Mouse (Mus musculus) limb, embryonic 15.5 days (tissue): ENCODE measurements around the gene Mmp25. TPM values are rescaled to one million over a fixed set of nuclear protein-coding genes. Genes with fewer than 3 reads are reported as not detected.

Experiments
- ATAC-seq: fragments of 200-750 bp; cut with Nextera tagmentation; 2 replicates; pipeline ENCODE4 v1.8.0; 2017; ENCODE audit warnings: low read depth, moderate TSS enrichment; ENCODE audit not compliant: insufficient number of reproducible peaks, low FRiP score, low TSS enrichment
- H3K27ac ChIP-seq: fragments of 300-500 bp; sonication (generic); 2 replicates; pipeline ENCODE4 v1.5.1; 2015; ENCODE audit warnings: moderate library complexity, mild to moderate bottlenecking, inconsistent platforms
- H3K27me3 ChIP-seq: fragments of 300-500 bp; sonication (generic); 2 replicates; pipeline ENCODE4 v1.6.1; 2015; ENCODE audit warnings: inconsistent platforms
- H3K36me3 ChIP-seq: fragments of 300-500 bp; sonication (generic); 2 replicates; pipeline ENCODE4 v1.6.1; 2015; ENCODE audit warnings: inconsistent platforms
- H3K4me1 ChIP-seq: fragments of 300-500 bp; sonication (generic); 2 replicates; pipeline ENCODE4 v1.6.1; 2015; ENCODE audit warnings: inconsistent platforms
- H3K4me2 ChIP-seq: fragments of 300-500 bp; sonication (generic); 2 replicates; pipeline ENCODE4 v1.6.1; 2015; ENCODE audit warnings: mild to moderate bottlenecking, inconsistent platforms
- H3K4me3 ChIP-seq: fragments of 300-500 bp; sonication (generic); 2 replicates; pipeline ENCODE4 v1.5.1; 2015; ENCODE audit warnings: mild to moderate bottlenecking, inconsistent platforms
- H3K9ac ChIP-seq: fragments of 300-500 bp; sonication (generic); 2 replicates; pipeline ENCODE4 v1.6.1; 2015; ENCODE audit warnings: inconsistent platforms
- H3K9me3 ChIP-seq: fragments of 300-500 bp; sonication (generic); 2 replicates; pipeline ENCODE4 v1.6.1; 2016; ENCODE audit warnings: inconsistent platforms
- WGBS: fragments of 180-500 bp; shearing (Covaris S2); methylation state at CpG from one replicate; pipeline ENCODE4 v1.1.7; 2015; 5-methylcytosine and 5-hydroxymethylcytosine counted together
- polyA plus RNA-seq: library from polyadenylated mRNA; unstranded; fragments of >200 nt; fragmentation: Nextera tagmentation; extraction: Ambion mirVana; gene quantifications from 2 replicates; pipeline ENCODE4 v1.2.1, GENCODE M21; 2015

Mmp25 gene
- polyA plus RNA-seq, 1 experiment from 2014 or later = 0.79 TPM

GRCm38 (mm10) chr17:23617087-23617486 lies 28.0 kb downstream of the Mmp25 start:
- 53% methylated on average over 9 of the region's 9 CpGs for WGBS
- no peak overlapping the region for H3K27ac ChIP-seq
- H3K4me3 ChIP-seq = no peak overlapping the region
- H3K9me3 ChIP-seq = no peaks in the 10 kb centered on the region
- H3K27me3 ChIP-seq = peaks cover 13% of the 10 kb centered on the region; the same call in 1 of the 2 replicates
- H3K36me3 ChIP-seq = no peaks in the 10 kb centered on the region
- no peak overlapping the region for H3K4me2 ChIP-seq
- no peak overlapping the region for H3K9ac ChIP-seq
- no peaks in the 10 kb centered on the region for H3K4me1 ChIP-seq
- ATAC-seq = no peak

DNA sequence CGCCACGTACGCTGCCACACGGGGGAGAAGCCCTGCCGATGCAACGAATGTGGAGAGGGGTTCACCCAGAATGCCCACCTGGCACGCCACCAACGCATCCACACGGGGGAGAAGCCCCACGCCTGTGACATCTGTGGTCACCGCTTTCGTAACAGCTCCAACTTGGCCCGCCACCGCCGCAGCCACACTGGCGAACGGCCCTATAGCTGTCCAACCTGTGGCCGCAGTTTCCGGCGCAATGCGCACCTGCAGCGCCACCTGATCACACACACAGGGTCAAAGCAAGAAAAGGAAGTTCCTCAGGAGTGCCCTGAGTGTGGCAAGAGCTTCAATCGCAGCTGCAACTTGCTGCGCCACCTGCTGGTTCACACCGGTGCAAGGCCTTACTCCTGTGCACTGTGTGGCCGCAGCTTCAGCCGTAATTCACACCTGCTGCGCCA lies 34.7 kb downstream of the Mmp25 start:
- H3K9me3 ChIP-seq = no peaks in the 10 kb centered on the region
- no peak overlapping the region for H3K4me2 ChIP-seq
- 82% methylated on average over 28 of the region's 28 CpGs for WGBS
- no peak overlapping the region for H3K9ac ChIP-seq
- ATAC-seq = no peak
- no peaks in the 10 kb centered on the region for H3K36me3 ChIP-seq
- H3K4me3 ChIP-seq = no peak overlapping the region
- no peaks in the 10 kb centered on the region for H3K4me1 ChIP-seq
- no peak overlapping the region for H3K27ac ChIP-seq
- H3K27me3 ChIP-seq = no peaks in the 10 kb centered on the region

GRCm38 (mm10) chr17:23609612-23610011 lies 35.5 kb downstream of the Mmp25 start:
- H3K4me3 ChIP-seq = no peak overlapping the region
- H3K36me3 ChIP-seq = no peaks in the 10 kb centered on the region
- H3K4me1 ChIP-seq = no peaks in the 10 kb centered on the region
- no peak overlapping the region for H3K4me2 ChIP-seq
- no peaks in the 10 kb centered on the region for H3K9me3 ChIP-seq
- H3K27ac ChIP-seq = no peak overlapping the region
- no peak overlapping the region for H3K9ac ChIP-seq
- no peaks in the 10 kb centered on the region for H3K27me3 ChIP-seq
- no peak for ATAC-seq
- WGBS = 89% methylated on average over 24 of the region's 24 CpGs

GRCm38 (mm10) chr17:23605220-23605619 lies 39.9 kb downstream of the Mmp25 start:
- Histone ChIP-seq H3K27me3 (no peaks in the 10 kb centered on the region), H3K9me3 (no peaks in the 10 kb centered on the region), H3K27ac (no peak overlapping the region), H3K4me2 (no peak overlapping the region), H3K4me3 (no peak overlapping the region), H3K9ac (no peak overlapping the region), H3K36me3 (no peaks in the 10 kb centered on the region), H3K4me1 (peaks cover 9% of the 10 kb centered on the region; the same call in 1 of the 2 replicates)
- WGBS = 87% methylated on average over 8 of the region's 8 CpGs
- ATAC-seq = no peak

- H3K36me3 ChIP-seq = no peaks in the 10 kb centered on the region
- no peaks in the 10 kb centered on the region for H3K9me3 ChIP-seq
- 76% methylated on average over 7 of the region's 7 CpGs for WGBS
- H3K4me2 ChIP-seq = no peak overlapping the region
- no peak for ATAC-seq
- no peak overlapping the region for H3K4me3 ChIP-seq
- no peaks in the 10 kb centered on the region for H3K27me3 ChIP-seq
- no peak overlapping the region for H3K9ac ChIP-seq
- H3K27ac ChIP-seq = no peak overlapping the region
- H3K4me1 ChIP-seq = peaks cover 14% of the 10 kb centered on the region; the same call in 1 of the 2 replicates
Measured at GRCm38 (mm10) chr17:23604394-23604793, 40.7 kb downstream of the Mmp25 start.

- ATAC-seq = no peak
- no peak overlapping the region for H3K9ac ChIP-seq
Measured at GRCm38 (mm10) chr17:23603542-23603941, 41.5 kb downstream of the Mmp25 start.

GRCm38 (mm10) chr17:23603077-23603476 lies 42.0 kb downstream of the Mmp25 start:
- Histone ChIP-seq H3K9ac (no peak overlapping the region), H3K9me3 (no peaks in the 10 kb centered on the region), H3K4me1 (peaks cover 20% of the 10 kb centered on the region; the same call in 1 of the 2 replicates), H3K27me3 (no peaks in the 10 kb centered on the region), H3K4me2 (no peak overlapping the region), H3K27ac (no peak overlapping the region), H3K36me3 (no peaks in the 10 kb centered on the region), H3K4me3 (no peak overlapping the region)
- 47% methylated on average over 8 of the region's 8 CpGs for WGBS
- no peak for ATAC-seq

More at GRCm38 (mm10) chr17:23603542-23603941, 41.5 kb downstream of the Mmp25 start:
- WGBS = 61% methylated on average over 2 of the region's 2 CpGs
- Histone ChIP-seq H3K9me3 (no peaks in the 10 kb centered on the region), H3K4me3 (no peak overlapping the region), H3K4me1 (peaks cover 18% of the 10 kb centered on the region; the same call in 1 of the 2 replicates), H3K27ac (no peak overlapping the region), H3K36me3 (no peaks in the 10 kb centered on the region), H3K27me3 (no peaks in the 10 kb centered on the region), H3K4me2 (no peak overlapping the region)

DNA sequence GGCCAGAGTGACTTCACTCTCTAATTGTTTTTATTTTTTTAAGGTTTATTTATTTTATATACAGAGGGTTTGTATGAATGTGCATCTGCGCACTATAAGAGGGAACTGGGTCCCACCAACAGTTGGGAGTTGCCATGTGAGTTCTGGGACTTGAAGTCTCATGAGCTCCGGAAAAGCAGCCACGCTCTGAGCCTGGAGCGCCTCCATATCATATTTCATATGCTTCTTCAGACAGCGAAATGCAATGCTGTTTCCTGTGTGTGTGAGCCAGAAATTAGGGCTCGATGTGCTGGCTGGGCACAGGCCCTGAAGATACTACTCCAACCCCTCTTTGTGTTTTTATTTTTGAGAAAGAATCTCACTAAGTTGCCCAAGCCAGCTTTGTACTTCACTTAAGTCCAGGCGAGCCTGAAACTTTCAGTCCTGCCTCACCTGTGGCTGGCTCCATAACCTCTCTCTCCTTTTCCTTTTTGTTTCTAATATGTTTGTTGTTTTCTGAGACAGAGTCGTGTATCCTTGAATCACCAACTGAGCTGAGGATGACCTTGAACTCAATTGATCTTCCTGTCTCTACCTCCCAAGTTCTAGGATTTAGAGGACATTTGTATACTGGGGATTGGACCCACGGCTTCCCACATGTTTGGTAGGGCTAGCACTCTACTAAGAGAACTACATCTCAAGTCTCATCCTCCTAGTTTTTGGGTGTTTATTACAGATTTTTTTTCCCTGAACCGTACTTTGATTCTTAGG lies 43.1 kb downstream of the Mmp25 start:
- H3K9ac ChIP-seq = no peak overlapping the region
- 0 out of 2 replicates have a peak overlapping the region, but pooled peaks have one; percentile 13 for H3K27ac ChIP-seq
- H3K4me3 ChIP-seq = no peak overlapping the region
- WGBS = 35% methylated on average over 10 of the region's 10 CpGs
- H3K4me2 ChIP-seq = no peak overlapping the region
- H3K36me3 ChIP-seq = no peaks in the 10 kb centered on the region
- H3K27me3 ChIP-seq = no peaks in the 10 kb centered on the region
- H3K4me1 ChIP-seq = peaks cover 20% of the 10 kb centered on the region; the same call in 1 of the 2 replicates
- no peaks in the 10 kb centered on the region for H3K9me3 ChIP-seq
- ATAC-seq = no peak

- Histone ChIP-seq H3K9me3 (no peaks in the 10 kb centered on the region), H3K4me1 (peaks cover 20% of the 10 kb centered on the region; the same call in 1 of the 2 replicates), H3K27ac (peak within 1 kb of the TSS; percentile 92), H3K9ac (no peak within 1 kb of the TSS), H3K4me3 (no peak within 1 kb of the TSS), H3K27me3 (no peaks in the 10 kb centered on the region), H3K36me3 (no peaks in the 10 kb centered on the region), H3K4me2 (peak within 1 kb of the TSS; percentile 68; the same call in 1 of the 2 replicates)
- WGBS = 46% methylated on average over 15 of the region's 15 CpGs
- no peak for ATAC-seq
Measured at GRCm38 (mm10) chr17:23600641-23601622, 44.1 kb downstream of the Mmp25 start, which contains the start of gene Zscan10. TSS of gene Zscan10 (plus strand) at chr17:23600856.

- no peaks in the 10 kb centered on the region for H3K27me3 ChIP-seq
- 27% methylated on average over 7 of the region's 7 CpGs for WGBS
- H3K4me1 ChIP-seq = peaks cover 20% of the 10 kb centered on the region; the same call in 1 of the 2 replicates
- H3K9me3 ChIP-seq = no peaks in the 10 kb centered on the region
- no peak for ATAC-seq
- H3K9ac ChIP-seq = peak overlapping the region; percentile 44; the same call in 1 of the 2 replicates
- H3K4me2 ChIP-seq = peak overlapping the region; percentile 68
- peak overlapping the region; percentile 92 for H3K27ac ChIP-seq
- no peaks in the 10 kb centered on the region for H3K36me3 ChIP-seq
- peak overlapping the region; percentile 46 for H3K4me3 ChIP-seq
Measured at GRCm38 (mm10) chr17:23599605-23600063, 45.4 kb downstream of the Mmp25 start.
